In genomic region chr11:19834561-19834960, GRCm38 (mm10) we compare ENCODE assay signal across 21 mouse cellular contexts.
DNase-seq lines count a peak whose midpoint lies in the region; ATAC-seq lines count a peak whose summit lies in the region.
"Had no signal": no experiment of that assay in that cellular context is flagged by ENCODE, and none has a peak within 500 bp of the region (broad histone marks: within the 10 kb centered on the region; RNA-seq: fewer than 3 reads in every experiment).

No protein-coding gene starts in this region.

- peaks cover 24% of the 10 kb centered on the region for H3K4me1 ChIP-seq in hindbrain, embryonic 10.5 days (replicated peaks)
- no peaks in the 10 kb centered on the region for H3K4me1 ChIP-seq in hindbrain, embryonic 11.5 days (replicated peaks; ENCODE audit: control insufficient read depth, insufficient read depth, low read length)
- H3K4me1 ChIP-seq in embryonic facial prominence, embryonic 12.5 days: peaks cover 20% of the 10 kb centered on the region; the same call in 1 of the 2 replicates

- intact Hi-C loops in gastrocnemius, postnatal 14 days (cut with DNase I; ENCODE audit: low total_unique reads): loop anchor here (10.0 kb wide), 1 partner anchor 80 kb away; no protein-coding TSS in a partner anchor

- no peak for DNase-seq in hindbrain, embryonic 10.5 days (ENCODE audit: low spot score)
- no peak for DNase-seq in hindbrain, embryonic 11.5 days (ENCODE audit: low spot score)
- DNase-seq in 3134 (ENCODE audit: extremely low read depth, insufficient read length, low spot score): peak; percentile 76
- peak; percentile 38 for DNase-seq in Muller cell, postnatal 12 days (ENCODE audit: inconsistent ontology term)
- no peak for DNase-seq in testis, postnatal 10 days (ENCODE audit: low spot score)
- no peak for DNase-seq in gastrocnemius, postnatal 14 days
- DNase-seq in kidney, adult 9 months: no peak
- DNase-seq: cerebellum, adult 11-12 months; cerebellum, postnatal 25 days; gastrocnemius, postnatal 10 days; kidney, adult 11 months; kidney, postnatal 14 days; liver; liver, postnatal 0 days; lung, postnatal 14 days; thymus, postnatal 14 days had no signal

- H3K4me3 ChIP-seq in hindbrain, embryonic 10.5 days: no peak overlapping the region
- H3K4me3 ChIP-seq in hindbrain, embryonic 11.5 days (ENCODE audit: low read depth, low read length): no peak overlapping the region
- no peak overlapping the region for H3K4me3 ChIP-seq in embryonic facial prominence, embryonic 12.5 days
- H3K4me3 ChIP-seq: forebrain, embryonic 10.5 days; hindbrain, embryonic 15.5 days; stomach, embryonic 15.5 days had no signal

- no peaks in the 10 kb centered on the region for H3K36me3 ChIP-seq in hindbrain, embryonic 10.5 days
- no peaks in the 10 kb centered on the region for H3K36me3 ChIP-seq in hindbrain, embryonic 11.5 days (ENCODE audit: control insufficient read depth, insufficient read depth, low read length)
- no peaks in the 10 kb centered on the region for H3K36me3 ChIP-seq in embryonic facial prominence, embryonic 12.5 days
- H3K36me3 ChIP-seq: forebrain, embryonic 10.5 days; G1E; hindbrain, embryonic 15.5 days; stomach, embryonic 15.5 days had no signal

- H3K27ac ChIP-seq in hindbrain, embryonic 10.5 days: peak overlapping the region; percentile 65; the same call in 1 of the 2 replicates
- no peak overlapping the region for H3K27ac ChIP-seq in hindbrain, embryonic 11.5 days (ENCODE audit: low read depth, low read length)
- no peak overlapping the region for H3K27ac ChIP-seq in embryonic facial prominence, embryonic 12.5 days

- ATAC-seq in hindbrain, embryonic 11.5 days (ENCODE audit: low FRiP score): no peak
- no peak for ATAC-seq in embryonic facial prominence, embryonic 12.5 days (ENCODE audit: insufficient number of reproducible peaks, insufficient read depth, low FRiP score, low TSS enrichment)
- ATAC-seq: liver, postnatal 0 days had no signal

- H3K9me3 ChIP-seq in hindbrain, embryonic 10.5 days: no peaks in the 10 kb centered on the region
- H3K9me3 ChIP-seq in hindbrain, embryonic 11.5 days (ENCODE audit: control insufficient read depth, low read length): no peaks in the 10 kb centered on the region
- H3K9me3 ChIP-seq in embryonic facial prominence, embryonic 12.5 days: no peaks in the 10 kb centered on the region
- H3K9me3 ChIP-seq: forebrain, embryonic 10.5 days; G1E; hindbrain, embryonic 15.5 days; stomach, embryonic 15.5 days had no signal

- WGBS in hindbrain, embryonic 10.5 days: 85% methylated on average over 8 of the region's 8 CpGs
- 76% methylated on average over 8 of the region's 8 CpGs for WGBS in hindbrain, embryonic 11.5 days
- 75% methylated on average over 8 of the region's 8 CpGs for WGBS in embryonic facial prominence, embryonic 12.5 days

- 0 out of 2 replicates have a peak, but pooled peaks cover 7% of the 10 kb centered on the region for H3K27me3 ChIP-seq in hindbrain, embryonic 10.5 days (ENCODE audit: insufficient read depth, poor library complexity, severe bottlenecking)
- no peaks in the 10 kb centered on the region for H3K27me3 ChIP-seq in hindbrain, embryonic 11.5 days (ENCODE audit: control insufficient read depth, insufficient read depth, low read length)
- H3K27me3 ChIP-seq in embryonic facial prominence, embryonic 12.5 days: no peaks in the 10 kb centered on the region
- H3K27me3 ChIP-seq: hindbrain, embryonic 15.5 days; stomach, embryonic 15.5 days had no signal

- H3K9ac ChIP-seq in hindbrain, embryonic 11.5 days (ENCODE audit: low read depth, low read length): no peak overlapping the region
- 0 out of 2 replicates have a peak overlapping the region, but pooled peaks have one; percentile 8 for H3K9ac ChIP-seq in embryonic facial prominence, embryonic 12.5 days
- H3K9ac ChIP-seq: hindbrain, embryonic 15.5 days; liver, postnatal 0 days; stomach, embryonic 15.5 days had no signal

- H3K4me2 ChIP-seq in hindbrain, embryonic 11.5 days (replicated peaks; ENCODE audit: low read depth, low read length): no peak overlapping the region
- no peak overlapping the region for H3K4me2 ChIP-seq in embryonic facial prominence, embryonic 12.5 days (replicated peaks)
- H3K4me2 ChIP-seq: stomach, embryonic 15.5 days had no signal

Comparison
In these comparisons a context has a peak if more than half of its experiments do, and no peak if none do; other contexts are left out.
1. DNase-seq: peak in 3134 (single experiment) and Muller cell, postnatal 12 days (single experiment); none in hindbrain, embryonic 10.5 days (single experiment), hindbrain, embryonic 11.5 days (single experiment), testis, postnatal 10 days (single experiment), gastrocnemius, postnatal 14 days (single experiment) and kidney, adult 9 months (single experiment).